Mouse (Mus musculus) forebrain, embryonic 14.5 days (tissue): Measurements from ENCODE around the gene Got1. TPM values are rescaled to one million over a fixed set of nuclear protein-coding genes. Genes with fewer than 3 reads are reported as not detected.

Source experiments
- ATAC-seq: fragments of 200-750 bp; cut with Nextera tagmentation; 2 replicates; pipeline ENCODE4 v1.8.0; 2017; ENCODE audit warnings: mild to moderate bottlenecking, moderate library complexity
- DNase-seq: peaks from one replicate; pipeline ENCODE4 v3.0.0-alpha.2; 2015; ENCODE audit warnings: low spot score
- H3K27ac ChIP-seq: fragments of 300-500 bp; sonication (generic); 2 replicates; pipeline ENCODE4 v1.5.1; 2014; ENCODE audit warnings: low read depth, mild to moderate bottlenecking, control low read depth, low read length, moderate library complexity
- H3K27me3 ChIP-seq: fragments of 300-500 bp; sonication (generic); replicated peaks from 2 replicates; pipeline ENCODE4 v1.6.1; 2014; ENCODE audit warnings: low read length, control low read depth, mixed read lengths; ENCODE audit not compliant: control insufficient read depth, insufficient read depth
- H3K36me3 ChIP-seq: fragments of 300-500 bp; sonication (generic); 2 replicates; pipeline ENCODE4 v1.6.1; 2014; ENCODE audit warnings: low read length, control low read depth; ENCODE audit not compliant: control insufficient read depth, insufficient read depth
- H3K4me1 ChIP-seq: fragments of 300-500 bp; sonication (generic); 2 replicates; pipeline ENCODE4 v1.6.1; 2014; ENCODE audit warnings: antibody characterized with exemption, low read length, control low read depth; ENCODE audit not compliant: control insufficient read depth, insufficient read depth
- H3K4me2 ChIP-seq: fragments of 300-500 bp; sonication (generic); 2 replicates; pipeline ENCODE4 v1.6.1; 2014; ENCODE audit warnings: mild to moderate bottlenecking, control low read depth, low read length
- H3K4me3 ChIP-seq: fragments of 300-500 bp; sonication (generic); 2 replicates; pipeline ENCODE4 v1.5.1; 2014; ENCODE audit warnings: low read depth, low read length, control low read depth
- H3K9ac ChIP-seq: fragments of 300-500 bp; sonication (generic); 2 replicates; pipeline ENCODE4 v1.6.1; 2014; ENCODE audit warnings: mild to moderate bottlenecking, low read length, control low read depth, moderate library complexity
- H3K9me3 ChIP-seq: fragments of 300-500 bp; sonication (generic); replicated peaks from 2 replicates; pipeline ENCODE4 v1.6.1; 2016; ENCODE audit warnings: low read length, control low read depth, mixed read lengths; ENCODE audit not compliant: control insufficient read depth
- WGBS: fragments of 180-500 bp; shearing (Covaris S2); extraction: QIAGEN DNeasy Blood & Tissue Kit; methylation state at CpG from one replicate; pipeline ENCODE4 v1.1.7; 2014; 5-methylcytosine and 5-hydroxymethylcytosine counted together
- polyA plus RNA-seq: library from polyadenylated mRNA; unstranded; fragments of >200 nt; fragmentation: Nextera tagmentation; extraction: Ambion mirVana; gene quantifications from 2 replicates; pipeline ENCODE4 v1.2.1, GENCODE M21; 2014

Gene Got1
- polyA plus RNA-seq, 1 experiment from 2014 or later: 56.9 TPM

- 68% methylated on average over 9 of the region's 9 CpGs for WGBS
- no peak for ATAC-seq
Observed at GRCm38 (mm10) chr19:43480512-43480911, 43.9 kb downstream of the Got1 start.

GRCm38 (mm10) chr19:43479431-43479830 is 45.0 kb downstream of the Got1 start:
- no peak overlapping the region for H3K4me2 ChIP-seq
- WGBS: 82% methylated on average over 5 of the region's 5 CpGs
- H3K27ac ChIP-seq: no peak overlapping the region
- no peak overlapping the region for H3K4me3 ChIP-seq
- H3K9me3 ChIP-seq: no peaks in the 10 kb centered on the region
- DNase-seq: no peak
- H3K36me3 ChIP-seq: no peaks in the 10 kb centered on the region
- H3K27me3 ChIP-seq: no peaks in the 10 kb centered on the region
- H3K4me1 ChIP-seq: no peaks in the 10 kb centered on the region
- no peak for ATAC-seq
- no peak overlapping the region for H3K9ac ChIP-seq

More at GRCm38 (mm10) chr19:43480512-43480911, 43.9 kb downstream of the Got1 start:
- H3K9ac ChIP-seq: no peak overlapping the region
- no peaks in the 10 kb centered on the region for H3K9me3 ChIP-seq
- no peak overlapping the region for H3K27ac ChIP-seq
- DNase-seq: no peak
- H3K4me1 ChIP-seq: no peaks in the 10 kb centered on the region
- H3K36me3 ChIP-seq: no peaks in the 10 kb centered on the region
- no peak overlapping the region for H3K4me2 ChIP-seq
- H3K27me3 ChIP-seq: no peaks in the 10 kb centered on the region
- H3K4me3 ChIP-seq: no peak overlapping the region

GRCm38 (mm10) chr19:43478891-43479290 is 45.5 kb downstream of the Got1 start:
- no peaks in the 10 kb centered on the region for H3K9me3 ChIP-seq
- H3K27me3 ChIP-seq: no peaks in the 10 kb centered on the region
- no peak overlapping the region for H3K4me2 ChIP-seq
- H3K4me1 ChIP-seq: no peaks in the 10 kb centered on the region
- WGBS: 21% methylated on average over 5 of the region's 5 CpGs
- H3K4me3 ChIP-seq: no peak overlapping the region
- no peak overlapping the region for H3K9ac ChIP-seq
- DNase-seq (peak; percentile 89), ATAC-seq (no peak)
- no peak overlapping the region for H3K27ac ChIP-seq
- no peaks in the 10 kb centered on the region for H3K36me3 ChIP-seq

GRCm38 (mm10) chr19:43477436-43477835 is 47.0 kb downstream of the Got1 start:
- Histone ChIP-seq H3K9me3 (no peaks in the 10 kb centered on the region), H3K4me2 (no peak overlapping the region), H3K27me3 (no peaks in the 10 kb centered on the region), H3K4me3 (no peak overlapping the region), H3K36me3 (no peaks in the 10 kb centered on the region), H3K27ac (no peak overlapping the region), H3K9ac (no peak overlapping the region), H3K4me1 (no peaks in the 10 kb centered on the region)
- no peak for ATAC-seq
- WGBS: 91% methylated on average over 5 of the region's 5 CpGs
- DNase-seq: no peak

- 78% methylated on average over 7 of the region's 7 CpGs for WGBS
- H3K4me3 ChIP-seq: no peak overlapping the region
- ATAC-seq (no peak), DNase-seq (no peak)
- no peaks in the 10 kb centered on the region for H3K27me3 ChIP-seq
- no peak overlapping the region for H3K4me2 ChIP-seq
- H3K36me3 ChIP-seq: no peaks in the 10 kb centered on the region
- no peaks in the 10 kb centered on the region for H3K4me1 ChIP-seq
- H3K9me3 ChIP-seq: no peaks in the 10 kb centered on the region
- no peak overlapping the region for H3K27ac ChIP-seq
- no peak overlapping the region for H3K9ac ChIP-seq
Observed at GRCm38 (mm10) chr19:43476063-43476462, 48.3 kb downstream of the Got1 start.

GRCm38 (mm10) chr19:43475642-43476041 is 48.8 kb downstream of the Got1 start:
- ATAC-seq (no peak), DNase-seq (no peak)
- no peaks in the 10 kb centered on the region for H3K9me3 ChIP-seq
- no peaks in the 10 kb centered on the region for H3K36me3 ChIP-seq
- no peaks in the 10 kb centered on the region for H3K4me1 ChIP-seq
- H3K27ac ChIP-seq: no peak overlapping the region
- 69% methylated on average over 2 of the region's 2 CpGs for WGBS
- no peaks in the 10 kb centered on the region for H3K27me3 ChIP-seq
- no peak overlapping the region for H3K4me3 ChIP-seq
- no peak overlapping the region for H3K4me2 ChIP-seq
- H3K9ac ChIP-seq: no peak overlapping the region

GRCm38 (mm10) chr19:43472781-43473180 is 51.6 kb downstream of the Got1 start:
- Histone ChIP-seq H3K9me3 (no peaks in the 10 kb centered on the region), H3K27ac (no peak overlapping the region), H3K4me3 (no peak overlapping the region), H3K27me3 (no peaks in the 10 kb centered on the region), H3K4me1 (no peaks in the 10 kb centered on the region), H3K36me3 (no peaks in the 10 kb centered on the region), H3K4me2 (no peak overlapping the region), H3K9ac (no peak overlapping the region)
- ATAC-seq: no peak
- WGBS: 89% methylated on average over 7 of the region's 7 CpGs
- DNase-seq: no peak

- no peaks in the 10 kb centered on the region for H3K36me3 ChIP-seq
- peaks cover 3% of the 10 kb centered on the region; the same call in 1 of the 2 replicates for H3K4me1 ChIP-seq
- DNase-seq (no peak), ATAC-seq (no peak)
- no peaks in the 10 kb centered on the region for H3K9me3 ChIP-seq
- H3K27ac ChIP-seq: no peak overlapping the region
- 46% methylated on average over 8 of the region's 8 CpGs for WGBS
- no peak overlapping the region for H3K4me2 ChIP-seq
- H3K4me3 ChIP-seq: no peak overlapping the region
- no peak overlapping the region for H3K9ac ChIP-seq
- H3K27me3 ChIP-seq: no peaks in the 10 kb centered on the region
Observed at GRCm38 (mm10) chr19:43472331-43472730, 52.1 kb downstream of the Got1 start.

GRCm38 (mm10) chr19:43469333-43469732 is 55.1 kb downstream of the Got1 start:
- peaks cover 3% of the 10 kb centered on the region; the same call in 1 of the 2 replicates for H3K4me1 ChIP-seq
- ATAC-seq (no peak), DNase-seq (no peak)
- no peaks in the 10 kb centered on the region for H3K27me3 ChIP-seq
- no peaks in the 10 kb centered on the region for H3K9me3 ChIP-seq
- H3K4me2 ChIP-seq: no peak overlapping the region
- H3K36me3 ChIP-seq: no peaks in the 10 kb centered on the region
- no peak overlapping the region for H3K9ac ChIP-seq
- no peak overlapping the region for H3K4me3 ChIP-seq
- 62% methylated on average over 7 of the region's 7 CpGs for WGBS
- H3K27ac ChIP-seq: no peak overlapping the region
